Mouse (Mus musculus) bone marrow, adult 2 months (tissue): Measurements from ENCODE around the gene Mast4.

Experiments used
- CTCF ChIP-seq: fragments of 200-500 bp; IDR thresholded peaks from 2 replicates; pipeline ENCODE4 v1.5.1; 2011; ENCODE audit warnings: low read length, control low read depth; ENCODE audit not compliant: control insufficient read depth, insufficient read depth
- POLR2A ChIP-seq: fragments of 200-500 bp; IDR thresholded peaks from 2 replicates; pipeline ENCODE4 v1.6.1; 2011; ENCODE audit warnings: low read depth, mild to moderate bottlenecking, control low read depth, low read length, borderline replicate concordance; ENCODE audit not compliant: control insufficient read depth

DNA sequence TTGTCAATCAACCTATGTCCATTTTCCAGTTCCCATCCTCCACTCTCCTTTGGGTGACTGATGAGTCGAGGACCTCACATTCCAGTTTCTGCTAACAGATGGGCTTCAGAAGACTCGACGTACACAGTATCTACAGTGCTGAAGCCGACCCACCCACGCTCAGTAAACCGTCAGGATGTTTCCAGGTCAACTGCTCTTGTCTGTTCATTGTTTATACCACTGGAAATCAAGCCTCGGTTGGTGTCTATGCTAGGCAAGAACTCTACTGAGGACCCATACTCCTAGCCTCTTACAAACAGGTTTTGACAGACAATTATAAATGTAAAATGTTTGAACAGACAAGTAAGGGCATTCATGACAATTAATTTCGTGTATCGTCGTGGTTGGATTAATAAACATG is 277.8 kb downstream of the Mast4 start:
- TF ChIP-seq CTCF, result no peak
- no peak for TF ChIP-seq POLR2A
